Mouse (Mus musculus): ENCODE measurements around the gene Bcar1.

Bcar1 gene

GRCm38 (mm10) chr8:111714295-111714694 is 29.3 kb downstream of the Bcar1 start:
- DNase-seq (ENCODE audit: low spot score) = no peak

DNA sequence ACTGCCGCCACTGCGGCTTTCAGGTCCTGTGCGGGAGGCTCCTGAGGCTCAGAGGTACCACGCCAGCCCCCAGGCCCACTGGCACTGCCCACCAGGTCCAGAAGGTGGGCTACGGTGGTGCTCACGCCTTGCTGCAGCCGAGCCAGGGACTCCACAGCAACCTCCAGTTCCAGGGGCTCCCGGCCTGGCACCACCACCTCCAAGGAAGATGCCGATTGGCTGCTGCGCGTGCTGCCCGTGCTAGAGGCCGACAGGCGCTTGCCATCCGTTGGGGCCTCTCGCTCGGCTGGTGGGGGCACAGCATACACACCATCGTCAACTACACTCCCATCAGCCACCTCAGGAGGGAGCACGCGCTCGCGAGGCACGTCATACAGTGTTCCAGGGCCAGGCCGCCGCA is 29.8 kb downstream of the Bcar1 start:
- DNase-seq (ENCODE audit: low spot score) = no peak

GRCm38 (mm10) chr8:111713291-111713690 is 30.3 kb downstream of the Bcar1 start:
- DNase-seq (ENCODE audit: low spot score) = no peak

DNA sequence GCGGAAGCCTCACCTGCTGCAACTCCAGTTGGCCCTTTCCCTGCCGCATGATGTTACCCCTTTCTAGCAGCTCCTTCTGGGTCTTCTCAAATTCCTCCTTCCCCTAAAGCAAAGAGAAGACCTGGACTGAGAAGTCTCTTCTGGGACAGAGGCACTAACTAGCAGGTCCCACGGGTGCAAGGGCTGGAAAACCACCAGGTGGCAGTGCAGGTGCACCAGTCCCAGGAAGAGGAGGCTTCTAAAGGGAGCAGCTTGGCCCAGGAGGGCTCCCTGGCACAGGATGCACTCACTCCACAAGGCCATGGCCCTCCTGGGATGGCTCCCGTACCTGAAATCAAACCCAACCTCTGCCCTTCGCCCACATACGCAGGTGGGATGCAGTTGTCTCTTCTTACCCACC is 31.0 kb downstream of the Bcar1 start:
- DNase-seq (ENCODE audit: low spot score) = no peak

DNA sequence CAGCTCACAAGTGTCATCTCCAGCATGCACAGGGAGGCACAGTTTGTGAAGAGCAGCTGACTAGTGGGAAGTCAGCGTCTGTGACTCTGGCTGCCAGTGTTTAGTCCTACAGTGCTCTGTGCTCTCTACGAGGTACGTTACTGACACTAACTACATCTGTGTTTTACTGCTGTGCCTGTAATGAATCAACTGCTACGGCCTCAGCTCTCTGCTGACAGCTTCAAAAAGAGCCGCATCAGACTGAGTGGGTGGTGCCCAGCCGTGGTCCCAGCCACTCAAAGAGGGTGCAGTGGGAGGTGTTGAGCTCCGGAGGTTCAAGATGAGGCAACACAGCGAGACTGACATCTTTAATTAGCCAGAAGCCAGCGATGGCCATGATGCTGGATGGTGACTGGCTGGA is 31.5 kb downstream of the Bcar1 start:
- no peak for DNase-seq (ENCODE audit: low spot score)

GRCm38 (mm10) chr8:111710777-111711485 is 32.7 kb downstream of the Bcar1 start:
- no peak for DNase-seq (ENCODE audit: low spot score)

- DNase-seq (ENCODE audit: low spot score) = no peak
These were observed 34.4 kb downstream of the Bcar1 start for GRCm38 (mm10) chr8:111709223-111709622.

- DNase-seq (ENCODE audit: low spot score) = no peak
These were observed 35.3 kb downstream of the Bcar1 start for GRCm38 (mm10) chr8:111708265-111708664.

DNA sequence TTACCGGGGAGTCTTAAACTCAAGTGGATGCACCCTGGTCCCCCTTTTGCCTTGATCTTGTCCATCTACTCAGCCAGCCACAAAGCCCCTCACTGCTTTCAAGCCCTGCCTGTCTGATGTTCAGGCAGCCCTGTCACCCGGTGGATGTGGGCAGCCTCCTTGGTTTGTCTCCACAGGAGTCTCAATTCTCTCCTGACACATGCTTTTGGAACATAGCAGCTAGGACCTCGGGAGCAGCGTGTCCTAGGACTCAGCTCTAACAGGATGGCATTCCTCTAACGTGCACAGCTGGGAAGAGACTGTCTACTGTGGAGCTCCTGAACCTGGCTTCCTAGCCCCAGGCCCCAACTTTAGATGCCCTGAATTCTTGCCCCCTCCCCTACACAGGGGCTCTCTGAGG is 37.9 kb downstream of the Bcar1 start:
- DNase-seq (ENCODE audit: low spot score) = no peak

DNA sequence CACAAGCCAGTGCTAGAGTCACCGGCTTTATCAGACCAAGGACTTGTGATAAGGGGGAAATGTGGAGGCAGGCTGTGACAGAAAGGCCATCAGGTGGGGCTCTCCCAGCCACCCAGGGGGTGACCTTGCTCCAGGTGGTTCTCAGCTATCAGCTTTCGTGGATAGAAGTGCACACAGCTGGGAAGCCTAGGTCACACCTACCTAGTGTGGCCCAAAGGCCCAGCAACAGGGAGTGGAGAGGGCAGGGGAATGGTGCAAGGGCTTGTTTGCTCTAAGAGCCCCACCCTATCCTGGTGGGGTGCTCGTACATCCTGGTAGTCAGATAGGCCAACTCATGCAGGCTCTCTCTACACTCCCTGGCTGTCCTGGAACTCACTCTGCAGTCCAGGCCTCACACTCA is 38.4 kb downstream of the Bcar1 start:
- DNase-seq (ENCODE audit: low spot score) = no peak

GRCm38 (mm10) chr8:111704585-111704984 is 39.0 kb downstream of the Bcar1 start:
- no peak for DNase-seq (ENCODE audit: low spot score)

DNA sequence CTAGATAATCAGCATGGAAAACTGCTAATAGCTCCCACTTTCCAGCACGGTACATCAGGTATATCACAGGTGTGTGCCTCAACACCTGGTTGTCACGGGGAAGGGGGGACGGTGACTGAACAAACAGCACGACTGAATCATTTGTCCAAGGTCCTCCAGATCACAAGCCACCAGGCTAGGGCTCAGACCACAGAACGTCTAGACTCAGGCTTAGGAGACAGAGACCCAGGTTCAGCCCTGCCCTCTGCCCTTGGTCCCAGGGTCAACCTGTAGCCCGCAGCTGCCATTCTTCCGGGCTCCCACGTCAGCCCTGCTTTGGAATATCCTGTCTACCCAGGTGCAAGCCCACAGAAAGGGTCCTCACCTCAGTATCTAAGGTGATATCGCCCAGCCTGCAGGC is 42.2 kb downstream of the Bcar1 start:
- DNase-seq (ENCODE audit: low spot score) = no peak

DNA sequence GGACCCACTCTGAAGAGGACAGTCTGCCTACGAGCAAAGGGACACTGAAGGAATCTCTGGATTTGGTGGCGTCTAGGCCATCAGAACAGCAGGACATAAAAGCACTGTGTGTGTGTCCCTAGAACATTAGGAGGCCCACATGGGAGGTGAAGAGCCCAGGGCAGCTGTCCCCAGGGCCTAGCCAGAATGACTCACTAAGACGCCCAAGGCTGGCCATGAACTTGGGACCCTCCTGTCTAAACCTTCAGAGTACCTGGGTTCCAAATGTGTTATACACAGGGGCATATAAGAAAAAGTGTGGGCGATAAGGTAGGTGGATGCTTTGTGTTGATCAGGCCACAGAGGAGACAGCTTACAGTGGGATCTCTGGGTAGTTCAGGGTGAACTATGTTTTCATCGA is 42.9 kb downstream of the Bcar1 start:
- no peak for DNase-seq (ENCODE audit: low spot score)

- DNase-seq (ENCODE audit: low spot score) = no peak
These were observed 43.4 kb downstream of the Bcar1 start for GRCm38 (mm10) chr8:111700201-111700600.

DNA sequence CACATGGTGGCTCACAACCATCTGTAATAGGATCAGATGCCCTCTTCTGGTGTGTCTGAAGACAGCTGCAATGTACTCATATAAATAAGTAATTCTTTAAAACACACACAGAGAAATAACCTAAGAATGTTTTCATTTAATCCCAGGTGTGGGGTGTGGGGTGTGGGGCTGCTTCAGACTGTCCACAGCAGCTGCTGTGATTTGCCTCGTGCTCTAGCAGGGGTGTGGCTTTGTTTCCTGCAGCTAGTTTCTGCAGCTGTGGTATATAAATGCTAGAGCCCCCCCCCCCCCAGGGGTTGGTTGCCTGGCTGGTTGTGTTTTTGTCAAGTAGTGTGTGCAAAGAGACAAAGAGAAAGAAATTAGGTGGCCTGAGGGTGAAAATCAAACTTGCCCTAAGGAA is 44.6 kb downstream of the Bcar1 start:
- DNase-seq (ENCODE audit: low spot score) = no peak

DNA sequence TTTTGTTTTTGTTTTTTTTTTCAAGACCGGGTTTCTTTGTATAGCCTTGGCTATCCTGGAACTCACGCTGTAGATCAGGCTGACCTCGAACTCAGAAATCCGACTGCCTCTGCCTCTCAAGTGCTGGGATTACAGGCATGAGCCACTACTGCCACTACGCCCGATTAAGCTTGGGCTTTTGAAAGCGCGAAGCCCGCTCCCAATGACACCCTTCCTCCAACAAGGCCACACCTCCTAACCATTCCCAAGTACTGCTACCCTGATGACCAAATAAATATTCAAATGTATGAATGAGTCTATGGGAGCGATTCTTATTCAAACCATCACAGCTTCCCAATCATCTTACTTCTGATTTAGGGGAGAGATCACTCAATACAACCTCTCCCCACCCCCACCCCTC is 46.0 kb downstream of the Bcar1 start:
- DNase-seq (ENCODE audit: low spot score) = no peak

DNA sequence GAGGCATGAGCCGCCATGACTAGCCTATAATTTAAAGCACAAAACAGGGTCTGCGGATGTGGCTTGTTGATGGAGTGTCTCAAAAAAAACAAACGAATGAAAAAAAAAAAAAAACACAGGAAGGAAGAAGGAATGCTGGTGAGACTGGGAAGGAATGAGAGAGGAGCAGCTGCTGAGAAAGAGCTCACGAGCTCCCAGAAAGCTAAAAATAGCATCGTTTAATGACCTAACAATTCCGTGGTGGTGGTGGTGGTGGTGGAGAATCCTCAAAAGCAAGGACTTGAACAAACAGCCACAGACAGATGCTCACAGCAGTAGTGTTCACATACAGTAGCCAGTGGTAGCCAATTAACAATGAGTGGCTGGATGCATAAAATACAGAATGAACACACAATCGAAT is 48.2 kb downstream of the Bcar1 start:
- DNase-seq (ENCODE audit: low spot score) = no peak

DNA sequence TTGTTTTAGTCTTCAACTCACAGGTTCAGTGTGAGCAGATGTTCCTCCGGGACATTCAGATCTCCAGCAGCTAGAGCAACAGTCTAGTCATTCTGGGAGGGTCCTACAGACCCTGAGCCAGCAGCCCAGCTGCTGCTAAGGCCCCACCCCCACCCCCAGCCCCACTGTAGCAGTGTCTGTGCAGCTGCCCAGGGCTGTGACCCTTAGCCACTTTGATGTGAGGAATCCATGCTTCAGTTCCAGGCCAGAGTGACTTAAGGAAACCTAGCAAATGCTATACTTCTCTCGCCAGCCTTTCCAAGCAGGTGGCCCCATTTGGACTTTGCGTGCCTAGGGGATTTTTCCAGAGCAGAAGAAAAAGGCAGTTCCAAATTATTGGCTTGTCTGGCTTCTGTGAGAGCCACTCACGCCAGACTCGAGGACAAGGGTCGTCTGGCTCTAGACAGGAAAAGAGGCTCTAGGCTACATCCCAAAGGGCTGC is 50.3 kb downstream of the Bcar1 start:
- DNase-seq (ENCODE audit: low spot score) = no peak

GRCm38 (mm10) chr8:111690960-111691445 is 52.6 kb downstream of the Bcar1 start, which contains the start of gene Ctrb1:
TSS of gene Ctrb1 (minus strand) at chr8:111691010.
- no peak for DNase-seq (ENCODE audit: low spot score)

GRCm38 (mm10) chr8:111686881-111687280 is 56.7 kb downstream of the Bcar1 start:
- no peak for DNase-seq (ENCODE audit: low spot score)

GRCm38 (mm10) chr8:111682521-111682920 is 61.1 kb downstream of the Bcar1 start:
- DNase-seq (ENCODE audit: low spot score) = no peak

GRCm38 (mm10) chr8:111681153-111681552 is 62.5 kb downstream of the Bcar1 start:
- no peak for DNase-seq (ENCODE audit: low spot score)

GRCm38 (mm10) chr8:111680423-111681028 is 63.1 kb downstream of the Bcar1 start:
- DNase-seq (ENCODE audit: low spot score) = no peak

DNA sequence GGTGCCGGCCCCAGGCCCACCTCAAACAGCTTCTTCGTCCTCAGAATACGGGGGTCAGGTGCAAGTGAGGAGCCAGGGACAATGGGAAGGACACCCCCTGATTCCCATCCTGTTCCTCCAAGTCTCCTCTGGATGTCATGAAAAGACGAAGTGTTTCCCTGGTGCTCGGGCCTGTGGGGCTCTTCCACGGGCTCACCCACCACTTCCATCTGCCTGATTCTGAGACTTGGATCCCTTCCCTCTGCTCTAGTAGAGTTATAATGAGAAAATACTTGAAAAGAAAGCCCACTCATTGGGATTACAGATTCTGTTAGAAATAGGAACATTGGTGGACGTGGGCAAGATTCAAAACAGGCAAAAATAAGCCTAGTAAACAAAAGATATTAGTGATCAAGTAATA is 64.8 kb downstream of the Bcar1 start:
- no peak for DNase-seq (ENCODE audit: low spot score)

Data from urinary bladder, postnatal 10 days (tissue).